Mouse (Mus musculus) liver, postnatal 0 days (tissue): Measurements from ENCODE around the gene Ldhal6b.

ENCODE experiments used
- CTCF ChIP-seq: sonication (generic); IDR thresholded peaks from 2 replicates; pipeline ENCODE4 v1.5.1; 2016; ENCODE audit warnings: antibody characterized with exemption, low read depth
- EP300 ChIP-seq: IDR thresholded peaks from 2 replicates; pipeline ENCODE4 v1.6.1; 2016; ENCODE audit warnings: antibody characterized with exemption, low read depth, mild to moderate bottlenecking

GRCm38 (mm10) chr17:5443751-5444150 lies 25.2 kb upstream of the Ldhal6b start:
- no peak for TF ChIP-seq EP300
- TF ChIP-seq CTCF: no peak
